Mouse (Mus musculus): ENCODE results near the gene Pcsk6. TPM values are rescaled to one million over a fixed set of nuclear protein-coding genes. Genes with fewer than 3 reads are reported as not detected.

Pcsk6 gene
- polyA plus RNA-seq, 1 experiment, result not detected

DNA sequence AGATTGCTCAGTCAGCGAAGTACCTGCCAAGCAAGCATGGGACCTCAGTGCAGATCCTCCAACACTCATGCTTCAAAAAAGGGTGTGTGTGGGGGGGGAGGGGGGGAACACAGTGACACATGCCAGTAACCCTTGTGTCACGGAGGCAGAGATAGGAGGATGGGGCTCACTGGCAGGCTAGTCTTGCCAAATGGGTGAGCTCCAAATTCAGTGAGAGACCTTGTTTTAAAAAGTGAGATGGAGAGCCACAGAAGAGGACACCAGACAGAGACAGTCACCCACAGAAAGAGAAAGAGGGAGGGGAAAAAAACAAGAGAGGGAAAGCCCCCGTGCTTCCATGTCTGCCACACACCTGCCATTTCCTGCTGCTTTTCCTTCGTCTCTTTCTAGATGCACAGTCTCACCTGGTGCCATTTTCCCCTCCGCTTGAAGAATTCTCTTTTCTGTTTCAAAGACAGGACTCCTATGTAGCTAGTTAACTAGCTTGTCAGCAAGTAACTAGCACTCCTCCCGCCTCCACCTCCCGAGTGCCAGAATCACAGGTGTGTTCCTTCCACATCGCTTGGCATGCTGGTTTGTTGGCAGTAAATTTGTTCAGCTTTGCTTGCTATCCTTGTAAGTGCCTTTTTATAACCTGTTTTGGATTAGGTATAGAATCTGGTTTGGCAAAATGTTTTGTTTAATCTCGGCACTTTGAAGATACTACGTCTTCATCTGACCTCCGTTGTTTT is 146.8 kb downstream of the Pcsk6 start:
- H3K4me1 ChIP-seq (ENCODE audit: control insufficient read depth, insufficient read depth, low read length), result no peaks in the 10 kb centered on the region
- no peak for TF ChIP-seq POLR2A (IDR thresholded peaks at IDR 0.05; ENCODE audit: borderline replicate concordance, low read depth, low read length)
- TF ChIP-seq CTCF (IDR thresholded peaks at IDR 0.05; ENCODE audit: low read depth, low read length), result no peak
- no peak overlapping the region for H3K27ac ChIP-seq (ENCODE audit: insufficient read depth, low read depth, low read length)
- H3K4me3 ChIP-seq (ENCODE audit: insufficient read depth, low read length), result no peak overlapping the region

DNA sequence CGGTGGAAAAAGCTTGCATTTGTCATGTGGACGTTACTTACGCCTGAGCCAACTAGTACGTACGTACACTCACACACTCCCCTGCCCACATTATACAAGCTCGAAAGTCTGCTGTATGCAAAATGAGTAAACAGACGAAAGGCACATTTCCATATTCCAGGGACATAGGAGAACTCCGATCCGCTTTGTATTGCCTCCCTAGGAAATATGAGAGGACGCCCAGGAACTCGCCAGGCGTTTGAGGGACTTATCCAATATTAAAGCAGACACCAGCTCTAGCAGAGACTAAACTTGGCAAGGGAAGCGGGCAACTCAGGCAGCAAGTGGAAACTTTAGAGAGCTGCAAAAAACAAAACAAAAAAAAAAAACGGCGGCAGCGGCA is 147.3 kb downstream of the Pcsk6 start:
- Histone ChIP-seq H3K27ac (ENCODE audit: insufficient read depth, low read depth, low read length) (no peak overlapping the region), H3K4me3 (ENCODE audit: insufficient read depth, low read length) (no peak overlapping the region), H3K4me1 (ENCODE audit: control insufficient read depth, insufficient read depth, low read length) (no peaks in the 10 kb centered on the region)
- TF ChIP-seq CTCF (IDR thresholded peaks at IDR 0.05; ENCODE audit: low read depth, low read length) (no peak), POLR2A (IDR thresholded peaks at IDR 0.05; ENCODE audit: borderline replicate concordance, low read depth, low read length) (no peak)

DNA sequence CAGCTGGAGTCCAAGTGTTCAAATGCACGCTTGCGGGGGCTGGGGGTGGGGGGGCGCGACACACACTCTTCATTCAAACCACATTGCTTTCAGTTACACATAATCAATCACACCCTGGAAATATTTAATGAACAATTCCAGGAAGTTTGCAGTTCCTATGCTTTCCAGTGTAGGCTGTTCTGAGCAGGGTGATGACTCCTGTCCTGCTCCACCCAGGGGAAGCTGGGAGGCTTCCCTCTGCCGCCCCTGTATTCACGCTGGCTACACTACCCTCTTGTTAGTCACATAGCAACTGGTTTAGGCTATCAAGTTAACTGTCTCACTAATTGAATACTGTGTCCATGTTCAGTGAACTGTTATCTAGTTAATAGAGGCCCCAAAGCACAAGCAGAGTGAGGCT is 149.0 kb downstream of the Pcsk6 start:
- Histone ChIP-seq H3K4me3 (ENCODE audit: insufficient read depth, low read length) (no peak overlapping the region), H3K4me1 (ENCODE audit: control insufficient read depth, insufficient read depth, low read length) (no peaks in the 10 kb centered on the region), H3K27ac (ENCODE audit: insufficient read depth, low read depth, low read length) (no peak overlapping the region)
- TF ChIP-seq CTCF (IDR thresholded peaks at IDR 0.05; ENCODE audit: low read depth, low read length), result no peak
- TF ChIP-seq POLR2A (IDR thresholded peaks at IDR 0.05; ENCODE audit: borderline replicate concordance, low read depth, low read length), result no peak

DNA sequence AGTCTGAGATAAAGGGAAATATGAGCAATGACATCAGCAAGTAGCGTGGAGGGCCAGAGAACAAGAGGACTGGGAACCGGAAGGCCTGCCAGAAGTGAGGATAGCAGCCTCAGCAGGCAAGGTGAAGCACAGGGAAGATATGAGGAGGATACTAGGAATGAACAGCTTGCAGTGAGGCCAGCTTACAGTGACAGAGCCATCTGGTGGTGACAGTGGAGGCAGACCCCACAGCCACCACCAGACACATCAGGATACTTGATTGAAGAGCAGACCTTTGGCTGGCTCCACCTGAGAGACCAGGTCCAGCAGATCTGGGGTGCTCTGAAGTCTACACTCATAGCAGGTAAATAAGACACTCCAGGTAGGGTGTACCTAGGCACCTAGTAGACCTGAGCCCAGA is 166.2 kb downstream of the Pcsk6 start:
- Histone ChIP-seq H3K4me3 (ENCODE audit: insufficient read depth, low read length) (no peak overlapping the region), H3K27ac (ENCODE audit: insufficient read depth, low read depth, low read length) (no peak overlapping the region), H3K4me1 (ENCODE audit: control insufficient read depth, insufficient read depth, low read length) (no peaks in the 10 kb centered on the region)
- no peak for TF ChIP-seq POLR2A (IDR thresholded peaks at IDR 0.05; ENCODE audit: borderline replicate concordance, low read depth, low read length)
- TF ChIP-seq CTCF (IDR thresholded peaks at IDR 0.05; ENCODE audit: low read depth, low read length), result no peak

DNA sequence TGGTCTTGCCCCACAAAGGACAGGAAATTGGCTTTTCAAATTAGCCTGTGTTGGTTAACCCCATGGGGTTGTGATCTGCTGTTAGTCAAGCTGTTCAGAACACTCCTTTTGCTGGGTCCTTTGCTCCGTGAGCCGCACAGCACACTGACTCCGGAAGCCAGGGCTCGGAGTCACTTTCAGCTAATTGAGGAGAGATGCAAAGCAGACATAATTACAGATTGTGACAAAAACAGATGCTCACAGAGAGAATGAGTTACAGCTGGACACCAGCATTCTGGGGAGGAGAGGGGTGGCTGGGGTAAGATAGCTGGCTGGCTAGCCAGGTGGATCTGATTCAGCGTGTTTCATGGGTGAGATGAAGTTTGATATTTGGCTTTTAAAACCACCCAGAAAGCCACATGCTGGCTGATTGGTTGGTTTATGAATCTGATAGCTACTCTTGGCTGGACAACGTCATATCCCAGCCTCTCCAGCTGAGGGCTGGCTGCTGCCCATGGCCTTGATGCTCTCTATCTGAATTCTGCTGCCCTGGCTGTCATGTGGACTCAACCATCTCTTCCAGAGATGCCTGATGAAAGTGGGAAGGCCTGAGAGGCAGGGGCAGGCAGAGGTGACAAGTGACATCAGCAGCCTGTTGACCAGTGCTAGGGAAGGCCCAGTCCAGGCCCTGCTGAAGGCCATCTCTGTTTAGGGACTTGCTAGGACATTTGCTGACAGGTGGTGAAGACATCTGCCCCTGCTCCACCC is 167.4 kb downstream of the Pcsk6 start:
- Histone ChIP-seq H3K4me3 (ENCODE audit: insufficient read depth, low read length) (no peak overlapping the region), H3K27ac (ENCODE audit: insufficient read depth, low read depth, low read length) (no peak overlapping the region), H3K4me1 (ENCODE audit: control insufficient read depth, insufficient read depth, low read length) (no peaks in the 10 kb centered on the region)
- TF ChIP-seq CTCF (IDR thresholded peaks at IDR 0.05; ENCODE audit: low read depth, low read length), result no peak
- TF ChIP-seq POLR2A (IDR thresholded peaks at IDR 0.05; ENCODE audit: borderline replicate concordance, low read depth, low read length), result no peak

DNA sequence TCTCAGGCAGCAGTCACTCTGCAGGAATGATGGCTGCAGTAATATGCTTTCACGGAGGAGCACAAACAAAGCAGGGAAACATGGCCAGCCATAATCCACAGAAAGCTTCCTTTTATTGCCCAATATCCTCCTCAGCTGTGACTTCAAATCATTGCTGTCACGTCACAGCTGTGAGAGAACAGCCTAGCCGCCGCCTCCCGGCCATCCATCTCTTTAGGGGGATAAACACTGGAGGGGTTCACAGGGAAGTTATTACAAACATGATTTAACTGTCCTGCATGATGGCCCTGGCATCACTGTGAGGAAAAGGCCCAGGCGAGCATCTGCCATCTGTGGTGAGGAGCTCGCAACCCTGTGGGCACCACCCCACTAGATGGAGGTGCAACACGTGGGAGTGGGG is 175.3 kb downstream of the Pcsk6 start:
- TF ChIP-seq POLR2A (IDR thresholded peaks at IDR 0.05; ENCODE audit: borderline replicate concordance, low read depth, low read length), result no peak
- no peak for TF ChIP-seq CTCF (IDR thresholded peaks at IDR 0.05; ENCODE audit: low read depth, low read length)
- Histone ChIP-seq H3K4me3 (ENCODE audit: insufficient read depth, low read length) (no peak overlapping the region), H3K4me1 (ENCODE audit: control insufficient read depth, insufficient read depth, low read length) (no peaks in the 10 kb centered on the region), H3K27ac (ENCODE audit: insufficient read depth, low read depth, low read length) (no peak overlapping the region)

DNA sequence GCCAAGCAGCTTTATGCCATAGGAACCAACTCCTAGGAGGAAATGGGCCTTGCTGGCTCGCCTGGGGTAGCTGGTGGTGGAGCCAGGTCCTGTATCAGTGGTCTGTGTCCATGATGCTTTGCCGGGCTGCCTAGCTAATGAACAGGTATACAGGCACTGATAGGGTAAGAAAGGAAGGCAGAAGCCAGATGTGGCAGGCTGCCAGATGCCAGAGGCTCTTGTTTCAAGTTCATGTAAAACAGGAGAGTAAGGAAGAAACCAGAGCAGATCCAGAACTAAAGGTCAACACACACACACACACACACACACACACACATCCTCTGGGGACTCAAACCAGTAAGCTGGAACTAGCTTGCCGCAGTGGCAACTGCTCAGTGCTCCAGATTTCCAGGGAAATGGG is 176.7 kb downstream of the Pcsk6 start:
- H3K27ac ChIP-seq (ENCODE audit: insufficient read depth, low read depth, low read length), result no peak overlapping the region
- H3K4me1 ChIP-seq (ENCODE audit: control insufficient read depth, insufficient read depth, low read length), result no peaks in the 10 kb centered on the region
- TF ChIP-seq CTCF (IDR thresholded peaks at IDR 0.05; ENCODE audit: low read depth, low read length), result no peak
- TF ChIP-seq POLR2A (IDR thresholded peaks at IDR 0.05; ENCODE audit: borderline replicate concordance, low read depth, low read length), result no peak
- no peak overlapping the region for H3K4me3 ChIP-seq (ENCODE audit: insufficient read depth, low read length)

DNA sequence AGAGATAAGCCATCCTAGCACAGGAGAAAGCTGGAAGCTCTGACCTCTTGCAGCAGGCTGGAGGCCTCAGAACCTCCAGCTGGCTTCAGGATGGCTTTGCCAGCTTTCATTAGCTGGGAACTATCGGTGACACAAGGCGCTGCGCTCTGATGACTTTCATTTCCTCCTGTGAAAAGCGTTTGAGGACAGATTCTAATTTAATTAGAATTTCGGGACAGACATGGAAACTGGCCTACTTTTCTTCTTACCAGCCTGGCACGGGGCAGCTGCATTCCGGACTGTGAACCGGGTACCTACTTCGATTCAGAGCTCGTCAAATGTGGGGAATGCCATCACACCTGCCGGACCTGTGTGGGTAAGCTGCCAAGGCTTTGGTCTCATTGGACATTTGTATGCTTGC is 177.2 kb downstream of the Pcsk6 start:
- Histone ChIP-seq H3K4me3 (ENCODE audit: insufficient read depth, low read length) (no peak overlapping the region), H3K4me1 (ENCODE audit: control insufficient read depth, insufficient read depth, low read length) (no peaks in the 10 kb centered on the region), H3K27ac (ENCODE audit: insufficient read depth, low read depth, low read length) (no peak overlapping the region)
- TF ChIP-seq POLR2A (IDR thresholded peaks at IDR 0.05; ENCODE audit: borderline replicate concordance, low read depth, low read length), result no peak
- TF ChIP-seq CTCF (IDR thresholded peaks at IDR 0.05; ENCODE audit: low read depth, low read length), result no peak

DNA sequence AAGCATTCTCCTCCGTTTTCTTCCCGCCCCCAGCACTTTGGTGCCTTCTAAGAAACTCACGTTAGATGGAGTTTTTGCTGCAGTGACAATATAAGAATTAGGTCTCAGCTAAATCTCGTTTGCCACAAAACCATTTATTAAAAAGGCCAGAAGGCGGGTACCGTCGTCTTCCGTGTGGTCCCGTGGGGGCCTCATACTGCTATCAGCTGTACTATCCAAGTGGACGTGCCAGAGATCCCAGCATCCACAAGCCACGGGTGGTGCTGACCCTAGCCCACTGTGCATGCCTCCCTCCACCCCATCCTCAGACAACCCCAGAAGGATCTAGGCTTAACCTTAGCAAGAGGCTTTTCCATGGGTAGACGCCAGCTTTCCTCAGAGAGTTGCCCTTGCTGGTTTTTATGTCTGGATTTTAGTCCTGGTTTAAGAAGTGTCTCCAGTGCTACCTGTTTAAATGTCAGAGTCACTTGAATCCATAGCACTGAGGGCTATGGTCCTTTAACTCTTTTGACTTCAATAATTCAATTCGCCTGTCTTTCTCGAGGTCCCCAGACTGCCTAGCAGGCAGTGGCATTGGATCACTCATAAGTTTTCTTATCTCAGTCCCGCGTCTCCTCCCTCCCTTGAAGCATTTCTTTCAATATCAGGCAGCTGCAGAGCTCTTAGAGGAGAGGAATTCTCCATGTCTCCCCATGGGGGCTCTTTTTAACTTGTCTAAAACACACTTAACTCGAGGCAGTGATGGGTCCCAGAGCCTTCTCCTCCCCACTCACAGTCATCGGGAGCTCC is 178.7 kb downstream of the Pcsk6 start:
- Histone ChIP-seq H3K4me3 (ENCODE audit: insufficient read depth, low read length) (no peak overlapping the region), H3K4me1 (ENCODE audit: control insufficient read depth, insufficient read depth, low read length) (no peaks in the 10 kb centered on the region), H3K27ac (ENCODE audit: insufficient read depth, low read depth, low read length) (no peak overlapping the region)
- no peak for TF ChIP-seq CTCF (IDR thresholded peaks at IDR 0.05; ENCODE audit: low read depth, low read length)
- TF ChIP-seq POLR2A (IDR thresholded peaks at IDR 0.05; ENCODE audit: borderline replicate concordance, low read depth, low read length), result no peak

Data from bone marrow macrophage, adult 2 months (primary cell).